Mouse (Mus musculus) left cerebral cortex, adult 11 months (tissue): Measurements from ENCODE around the gene Nr1h4.

ENCODE experiments used
- DNase-seq: peaks from one replicate; pipeline ENCODE4 v3.0.0; 2022; ENCODE audit warnings: low spot score

Gene Nr1h4

DNA sequence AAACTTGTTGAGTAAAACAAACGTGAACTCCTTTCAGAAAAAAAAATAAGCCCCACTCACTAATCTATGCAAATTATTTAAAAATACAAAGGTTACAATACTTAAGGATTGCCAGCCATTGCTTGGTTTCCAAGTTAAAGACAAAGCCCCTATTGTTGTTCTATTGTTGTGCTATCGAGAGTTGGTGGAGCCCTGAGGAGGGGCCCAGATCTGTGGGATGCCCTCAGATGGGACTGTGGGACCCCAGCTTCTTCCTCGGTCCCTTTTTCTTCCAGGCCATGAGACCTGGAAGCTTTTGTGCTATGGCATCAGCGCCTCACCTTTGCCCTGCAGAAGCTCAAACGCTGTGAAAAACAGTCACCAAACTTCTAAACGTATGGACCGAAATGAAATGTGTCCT, 51.7 kb downstream of the Nr1h4 start:
- DNase-seq: no peak

- no peak for DNase-seq
These were observed 54.6 kb downstream of the Nr1h4 start for GRCm38 (mm10) chr10:89478766-89479165.

DNA sequence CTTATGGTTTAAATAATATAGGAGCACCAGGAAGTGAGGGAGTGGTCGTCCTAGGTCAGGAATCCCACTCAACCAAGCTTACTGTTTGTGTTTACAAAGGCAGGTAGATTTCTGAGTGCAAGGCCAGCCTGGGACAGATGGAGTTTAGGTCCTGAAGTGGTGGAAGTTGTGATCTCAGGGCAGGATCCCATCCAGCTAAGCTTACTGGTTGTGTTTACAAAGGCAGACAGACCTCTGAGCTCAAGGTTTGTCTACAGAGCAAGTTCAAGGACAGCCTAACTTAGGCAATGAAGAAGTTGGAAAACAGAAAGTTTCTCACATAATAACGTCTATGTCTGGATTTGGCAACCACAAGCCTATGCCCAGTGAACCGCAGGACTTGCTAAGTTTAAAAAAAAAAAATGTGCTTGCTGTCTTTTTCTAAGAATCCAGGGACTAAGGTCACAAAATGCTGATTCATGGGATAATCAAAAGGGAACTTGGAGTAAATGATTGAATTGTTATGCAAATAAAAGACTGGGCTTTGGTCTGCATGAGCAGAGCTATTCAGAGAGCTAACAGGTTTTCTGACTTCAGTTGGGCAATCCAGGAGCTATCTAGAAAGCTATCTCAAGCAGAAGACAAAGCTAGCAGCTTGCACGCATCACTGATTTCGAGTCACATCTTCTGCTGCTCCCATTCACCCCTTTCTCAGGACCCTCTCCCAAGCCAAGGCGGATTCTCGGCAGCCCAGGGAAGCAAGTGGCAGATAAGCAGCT, 62.6 kb downstream of the Nr1h4 start:
- DNase-seq: no peak

GRCm38 (mm10) chr10:89464760-89465405, 68.5 kb downstream of the Nr1h4 start:
- no peak for DNase-seq

GRCm38 (mm10) chr10:89462890-89463289, 70.5 kb downstream of the Nr1h4 start:
- no peak for DNase-seq

- DNase-seq: peak; percentile 77
These were observed 71.4 kb downstream of the Nr1h4 start for GRCm38 (mm10) chr10:89461856-89462507.

DNA sequence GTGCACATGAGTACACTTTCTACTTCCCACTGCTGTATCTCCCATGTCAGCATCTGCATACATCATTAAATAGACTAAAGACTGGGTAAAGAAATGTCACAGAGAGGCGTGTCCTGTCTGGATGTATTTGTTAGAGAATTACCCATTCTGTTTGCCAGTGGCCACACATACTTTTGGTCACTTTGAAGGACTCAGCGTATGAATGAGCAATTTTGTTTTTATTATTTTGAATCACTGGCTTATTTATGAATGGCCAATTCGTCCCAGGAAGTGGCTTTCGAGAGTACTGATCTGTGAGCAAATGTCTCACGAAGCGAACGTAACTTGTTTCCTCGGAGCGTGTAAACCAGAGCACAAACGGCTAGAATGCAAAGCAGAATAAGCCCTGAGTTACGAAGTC, 72.4 kb downstream of the Nr1h4 start:
- no peak for DNase-seq

DNA sequence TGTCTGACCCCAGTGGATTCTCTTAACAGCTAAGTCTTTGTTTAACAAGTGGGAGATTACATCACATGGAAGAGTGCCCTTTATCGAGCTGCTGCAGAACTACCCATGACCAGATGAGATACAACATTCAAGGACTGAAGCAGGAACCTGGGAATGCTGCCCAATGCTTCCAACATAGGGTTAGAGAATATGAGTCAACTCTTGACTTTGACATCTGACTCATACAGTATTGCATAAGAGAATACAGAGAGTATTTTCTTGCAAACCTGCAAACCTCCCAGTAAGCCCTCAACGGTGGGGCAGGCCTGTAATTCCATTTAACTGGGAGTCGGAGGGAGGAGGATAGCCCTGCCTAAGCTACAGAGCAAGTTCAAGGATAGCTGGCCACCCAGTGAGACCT, 74.6 kb downstream of the Nr1h4 start:
- DNase-seq: no peak

- no peak for DNase-seq
These were observed 79.6 kb downstream of the Nr1h4 start for GRCm38 (mm10) chr10:89453794-89454193.

DNA sequence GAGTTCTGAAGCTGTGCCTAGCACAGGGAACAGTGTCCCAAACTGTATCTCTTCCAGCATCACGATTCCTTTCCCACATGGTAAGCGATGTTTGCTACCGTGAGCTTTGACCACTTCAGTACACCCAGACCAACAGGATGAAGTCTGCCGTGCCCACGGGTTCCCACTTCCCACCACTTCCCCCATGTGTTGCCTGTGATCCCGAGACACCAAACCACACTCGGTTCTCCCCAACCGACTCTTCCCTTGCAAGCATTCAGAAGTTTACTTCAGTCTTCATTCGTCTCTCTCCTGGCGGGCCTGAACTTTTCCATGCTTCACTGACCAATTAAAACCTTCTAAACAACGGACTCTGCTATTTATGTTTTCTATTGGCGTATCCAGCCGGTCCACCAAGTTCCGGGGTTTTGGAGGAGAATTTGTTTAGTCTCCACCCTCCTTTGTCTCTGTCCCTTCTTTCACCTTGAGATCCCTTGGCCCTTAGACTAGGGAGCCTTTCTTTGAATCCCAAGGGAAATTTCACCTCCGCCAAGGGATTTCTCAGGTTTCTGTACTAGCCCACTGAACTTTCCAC, 80.2 kb downstream of the Nr1h4 start:
- no peak for DNase-seq

DNA sequence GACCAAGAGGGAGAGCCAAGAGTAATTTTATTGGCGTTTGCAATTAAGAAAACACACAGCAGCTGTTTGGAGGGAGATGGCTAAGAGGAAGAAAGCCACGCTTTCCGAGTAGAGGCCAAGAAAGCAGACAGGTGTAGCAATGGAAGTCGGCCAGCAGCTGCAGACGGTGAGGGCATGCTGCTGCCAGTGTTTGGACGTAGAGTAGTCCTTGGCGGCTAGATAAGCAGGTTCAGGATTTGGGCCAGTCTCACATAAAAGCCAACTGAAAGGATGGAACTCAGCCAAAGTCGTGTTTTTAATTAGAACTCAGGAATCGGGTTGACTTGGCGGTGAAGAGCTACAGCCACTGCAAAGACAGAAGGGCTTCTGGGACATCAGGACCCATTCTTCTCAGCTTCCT, 83.0 kb downstream of the Nr1h4 start:
- no peak for DNase-seq

- DNase-seq: no peak
These were observed 89.0 kb downstream of the Nr1h4 start for GRCm38 (mm10) chr10:89444381-89444780.

DNA sequence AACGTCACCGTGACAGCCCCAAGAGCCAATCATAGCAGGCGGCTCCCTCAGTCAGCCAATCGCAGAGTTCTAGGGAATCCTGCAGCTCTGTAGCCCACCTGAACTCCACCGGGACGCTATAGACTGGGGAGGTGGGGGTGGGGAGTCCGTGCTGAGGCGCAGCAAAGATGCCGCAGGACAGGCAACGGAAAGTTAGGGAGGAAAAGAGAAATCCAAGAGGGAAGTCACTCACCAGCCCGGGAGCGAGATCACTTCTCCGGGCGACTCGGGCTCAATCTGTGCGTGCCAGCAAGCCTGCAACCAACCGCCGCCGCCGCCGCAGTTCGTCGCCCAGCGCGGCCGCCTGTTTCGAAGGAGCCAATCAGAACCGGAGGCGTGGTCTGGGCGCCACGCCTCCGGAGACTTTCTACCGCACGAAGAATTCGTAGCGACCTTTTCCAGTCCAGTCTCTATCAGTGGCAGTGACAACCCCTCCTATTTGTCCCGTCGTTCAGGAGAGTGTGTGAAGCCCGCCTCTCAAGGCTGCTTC, 89.7 kb downstream of the Nr1h4 start, which contains the start of gene Gas2l3:
Gas2l3 (minus strand) TSS at position 345 of the 529 bp plus-strand sequence.
- DNase-seq: peak; percentile 43

GRCm38 (mm10) chr10:89443115-89443622, 90.2 kb downstream of the Nr1h4 start:
- no peak for DNase-seq

- no peak for DNase-seq
These were observed 90.7 kb downstream of the Nr1h4 start for GRCm38 (mm10) chr10:89442640-89443039.

GRCm38 (mm10) chr10:89441961-89442360, 91.4 kb downstream of the Nr1h4 start:
- DNase-seq: no peak

- no peak for DNase-seq
These were observed 94.0 kb downstream of the Nr1h4 start for GRCm38 (mm10) chr10:89439380-89439779.

- DNase-seq: no peak
These were observed 95.4 kb downstream of the Nr1h4 start for GRCm38 (mm10) chr10:89437996-89438395.

DNA sequence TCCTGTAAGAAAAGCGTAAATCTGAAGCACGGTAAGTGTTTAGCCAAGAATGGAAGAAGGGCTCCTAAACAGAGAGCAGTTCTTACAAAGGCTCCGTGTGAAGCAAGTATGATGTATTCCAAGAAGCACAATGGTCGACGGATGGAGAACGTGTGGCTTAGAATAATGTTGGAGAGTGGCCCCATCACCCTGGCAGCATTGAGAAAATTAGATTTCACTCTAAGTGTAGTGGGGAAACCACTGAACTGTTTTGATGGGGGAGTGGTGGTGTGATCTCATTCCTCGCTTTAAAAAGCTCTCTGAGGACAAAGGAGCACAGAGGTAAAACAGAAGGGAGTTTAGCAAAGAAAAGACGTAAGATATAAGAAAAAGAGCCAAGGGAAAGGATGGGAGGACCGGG, 95.9 kb downstream of the Nr1h4 start:
- no peak for DNase-seq

- DNase-seq: no peak
These were observed 97.5 kb downstream of the Nr1h4 start for GRCm38 (mm10) chr10:89435920-89436319.

DNA sequence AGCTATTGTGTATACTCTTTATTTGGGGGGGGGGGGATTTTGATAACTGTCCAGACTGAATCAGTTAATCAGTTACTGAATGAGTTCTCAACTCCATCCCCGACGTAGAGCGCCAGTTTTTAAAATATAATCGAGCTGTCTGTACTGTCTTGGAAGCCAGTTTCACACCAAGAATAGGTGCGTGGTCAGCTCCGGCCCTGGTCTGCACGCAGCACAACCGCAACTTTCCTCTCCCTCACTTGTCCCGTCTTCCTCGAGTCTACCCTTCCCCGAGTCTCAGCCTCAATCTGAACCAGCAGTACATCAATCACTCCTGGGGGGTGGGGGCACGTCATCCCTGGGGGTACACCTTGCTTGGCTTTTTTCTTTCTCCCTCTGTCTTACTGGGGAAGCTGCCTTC, 98.0 kb downstream of the Nr1h4 start:
- no peak for DNase-seq

GRCm38 (mm10) chr10:89434509-89435210, 98.7 kb downstream of the Nr1h4 start:
- no peak for DNase-seq
